Mouse (Mus musculus) intestine, postnatal 0 days (tissue): Measurements from ENCODE around the gene Skap1. TPM values are rescaled to one million over a fixed set of nuclear protein-coding genes. Genes with fewer than 3 reads are reported as not detected.

Experiments
- ATAC-seq: fragments of 200-750 bp; cut with Nextera tagmentation; 2 replicates; pipeline ENCODE4 v1.8.0; 2017; ENCODE audit warnings: mild to moderate bottlenecking, moderate TSS enrichment, moderate library complexity
- H3K27ac ChIP-seq: fragments of 300-500 bp; sonication (generic); 2 replicates; pipeline ENCODE4 v1.5.1; 2014; ENCODE audit warnings: mild to moderate bottlenecking, low read depth, low read length, moderate library complexity
- H3K27me3 ChIP-seq: fragments of 300-500 bp; sonication (generic); replicated peaks from 2 replicates; pipeline ENCODE4 v1.6.1; 2014; ENCODE audit warnings: low read length, mixed read lengths; ENCODE audit not compliant: control insufficient read depth, insufficient read depth
- H3K36me3 ChIP-seq: fragments of 300-500 bp; sonication (generic); 2 replicates; pipeline ENCODE4 v1.6.1; 2014; ENCODE audit warnings: mild to moderate bottlenecking, moderate library complexity; ENCODE audit not compliant: control insufficient read depth, insufficient read depth
- H3K4me1 ChIP-seq: fragments of 300-500 bp; sonication (generic); replicated peaks from 2 replicates; pipeline ENCODE4 v1.6.1; 2014; ENCODE audit warnings: antibody characterized with exemption, low read length, mixed read lengths; ENCODE audit not compliant: control insufficient read depth, insufficient read depth
- H3K4me2 ChIP-seq: fragments of 300-500 bp; sonication (generic); replicated peaks from 2 replicates; pipeline ENCODE4 v1.6.1; 2014; ENCODE audit warnings: low read depth, mild to moderate bottlenecking, moderate library complexity
- H3K4me3 ChIP-seq: fragments of 300-500 bp; sonication (generic); 2 replicates; pipeline ENCODE4 v1.5.1; 2014; ENCODE audit warnings: low read depth, low read length
- H3K9ac ChIP-seq: fragments of 300-500 bp; sonication (generic); 2 replicates; pipeline ENCODE4 v1.6.1; 2014; ENCODE audit warnings: mild to moderate bottlenecking, low read depth, low read length
- H3K9me3 ChIP-seq: fragments of 300-500 bp; sonication (generic); 2 replicates; pipeline ENCODE4 v1.6.1; 2016; ENCODE audit warnings: mixed run types; ENCODE audit not compliant: control insufficient read depth
- CTCF ChIP-seq: sonication (generic); IDR thresholded peaks from 2 replicates; pipeline ENCODE4 v1.5.1; 2016; ENCODE audit warnings: low read depth, mild to moderate bottlenecking, control low read depth, antibody characterized with exemption, moderate library complexity
- WGBS: fragments of 180-500 bp; shearing (Covaris S2); extraction: QIAGEN DNeasy Blood & Tissue Kit; methylation state at CpG from one replicate; pipeline ENCODE4 v1.1.7; 2014; 5-methylcytosine and 5-hydroxymethylcytosine counted together
- polyA plus RNA-seq: library from polyadenylated mRNA; unstranded; fragments of >200 nt; fragmentation: Nextera tagmentation; extraction: Ambion mirVana; gene quantifications from 2 replicates; pipeline ENCODE4 v1.2.1, GENCODE M21; 2015

Gene Skap1
- polyA plus RNA-seq, 1 experiment from 2014 or later: 0.46 TPM

- no peak overlapping the region for H3K9ac ChIP-seq
- H3K27ac ChIP-seq: no peak overlapping the region
- no peaks in the 10 kb centered on the region for H3K9me3 ChIP-seq
- H3K36me3 ChIP-seq: no peaks in the 10 kb centered on the region
- H3K4me1 ChIP-seq: no peaks in the 10 kb centered on the region
- no peak overlapping the region for H3K4me2 ChIP-seq
- WGBS: 46% methylated on average over 12 of the region's 12 CpGs
- no peak for ATAC-seq
- peaks cover 8% of the 10 kb centered on the region; the same call in 1 of the 2 replicates for H3K27me3 ChIP-seq
- TF ChIP-seq CTCF: no peak
- H3K4me3 ChIP-seq: no peak overlapping the region
Observed at GRCm38 (mm10) chr11:96441546-96442185, 22.7 kb upstream of the Skap1 start.

GRCm38 (mm10) chr11:96442468-96442867, 21.9 kb upstream of the Skap1 start:
- H3K36me3 ChIP-seq: no peaks in the 10 kb centered on the region
- no peak overlapping the region for H3K4me3 ChIP-seq
- H3K27ac ChIP-seq: no peak overlapping the region
- 82% methylated on average over 5 of the region's 5 CpGs for WGBS
- H3K4me2 ChIP-seq: no peak overlapping the region
- no peak for TF ChIP-seq CTCF
- no peaks in the 10 kb centered on the region for H3K4me1 ChIP-seq
- H3K9ac ChIP-seq: no peak overlapping the region
- no peaks in the 10 kb centered on the region for H3K9me3 ChIP-seq
- ATAC-seq: no peak
- H3K27me3 ChIP-seq: peaks cover 3% of the 10 kb centered on the region; the same call in 1 of the 2 replicates

GRCm38 (mm10) chr11:96447931-96448330, 16.5 kb upstream of the Skap1 start:
- no peak for TF ChIP-seq CTCF
- H3K27me3 ChIP-seq: no peaks in the 10 kb centered on the region
- H3K9ac ChIP-seq: no peak overlapping the region
- no peaks in the 10 kb centered on the region for H3K4me1 ChIP-seq
- H3K36me3 ChIP-seq: no peaks in the 10 kb centered on the region
- no peak for ATAC-seq
- no peak overlapping the region for H3K4me3 ChIP-seq
- 74% methylated on average over 24 of the region's 24 CpGs for WGBS
- no peak overlapping the region for H3K27ac ChIP-seq
- no peak overlapping the region for H3K4me2 ChIP-seq
- no peaks in the 10 kb centered on the region for H3K9me3 ChIP-seq

- H3K27ac ChIP-seq: no peak overlapping the region
- 72% methylated on average over 5 of the region's 5 CpGs for WGBS
- no peak overlapping the region for H3K4me2 ChIP-seq
- TF ChIP-seq CTCF: no peak
- H3K9ac ChIP-seq: no peak overlapping the region
- no peaks in the 10 kb centered on the region for H3K4me1 ChIP-seq
- H3K27me3 ChIP-seq: no peaks in the 10 kb centered on the region
- H3K4me3 ChIP-seq: no peak overlapping the region
- H3K9me3 ChIP-seq: no peaks in the 10 kb centered on the region
- no peaks in the 10 kb centered on the region for H3K36me3 ChIP-seq
- no peak for ATAC-seq
Observed at GRCm38 (mm10) chr11:96455111-96455510, 9.3 kb upstream of the Skap1 start.

- no peaks in the 10 kb centered on the region for H3K4me1 ChIP-seq
- no peak for TF ChIP-seq CTCF
- ATAC-seq: no peak
- no peak overlapping the region for H3K27ac ChIP-seq
- H3K9ac ChIP-seq: no peak overlapping the region
- H3K27me3 ChIP-seq: no peaks in the 10 kb centered on the region
- no peaks in the 10 kb centered on the region for H3K9me3 ChIP-seq
- no peak overlapping the region for H3K4me3 ChIP-seq
- H3K4me2 ChIP-seq: no peak overlapping the region
- H3K36me3 ChIP-seq: no peaks in the 10 kb centered on the region
- 84% methylated on average over 6 of the region's 6 CpGs for WGBS
Observed at GRCm38 (mm10) chr11:96455699-96456326, 8.6 kb upstream of the Skap1 start.

- H3K4me3 ChIP-seq: no peak overlapping the region
- no peak for ATAC-seq
- H3K27ac ChIP-seq: no peak overlapping the region
- H3K4me1 ChIP-seq: no peaks in the 10 kb centered on the region
- H3K9ac ChIP-seq: no peak overlapping the region
- H3K4me2 ChIP-seq: no peak overlapping the region
- no peak for TF ChIP-seq CTCF
- no peaks in the 10 kb centered on the region for H3K9me3 ChIP-seq
- peaks cover 6% of the 10 kb centered on the region for H3K27me3 ChIP-seq
- 30% methylated on average over 12 of the region's 12 CpGs for WGBS
- H3K36me3 ChIP-seq: no peaks in the 10 kb centered on the region
Observed at GRCm38 (mm10) chr11:96456508-96457305, 7.7 kb upstream of the Skap1 start.
